Mouse (Mus musculus): ENCODE measurements around the gene Cox5a. TPM values are rescaled to one million over a fixed set of nuclear protein-coding genes. Genes with fewer than 3 reads are reported as not detected.

The Cox5a gene
- polyA plus RNA-seq, 1 experiment = 401 TPM

- TF ChIP-seq POLR2A (IDR thresholded peaks at IDR 0.05; ENCODE audit: extremely low read depth, insufficient read depth, low read length) = no peak
- no peak for TF ChIP-seq CTCF (IDR thresholded peaks at IDR 0.05; ENCODE audit: extremely low read depth, insufficient read depth, low read length)
- H3K4me1 ChIP-seq (ENCODE audit: control insufficient read depth, insufficient read depth, low read length) = peaks cover 15% of the 10 kb centered on the region
- no peak overlapping the region for H3K27ac ChIP-seq (ENCODE audit: insufficient read depth, low read length)
- H3K4me3 ChIP-seq (ENCODE audit: insufficient read depth, low read length) = no peak overlapping the region
These were observed 43.5 kb downstream of the Cox5a start for GRCm38 (mm10) chr9:57564609-57565008.

- TF ChIP-seq POLR2A (IDR thresholded peaks at IDR 0.05; ENCODE audit: extremely low read depth, insufficient read depth, low read length) = no peak
- TF ChIP-seq CTCF (IDR thresholded peaks at IDR 0.05; ENCODE audit: extremely low read depth, insufficient read depth, low read length) = no peak
These were observed 44.7 kb downstream of the Cox5a start for GRCm38 (mm10) chr9:57565741-57566221.

GRCm38 (mm10) chr9:57566846-57567245 lies 45.8 kb downstream of the Cox5a start:
- Histone ChIP-seq H3K4me1 (ENCODE audit: control insufficient read depth, insufficient read depth, low read length) (peaks cover 12% of the 10 kb centered on the region), H3K4me3 (ENCODE audit: insufficient read depth, low read length) (no peak overlapping the region), H3K27ac (ENCODE audit: insufficient read depth, low read length) (peak overlapping the region; percentile 22; the same call in 1 of the 2 replicates)
- no peak for TF ChIP-seq CTCF (IDR thresholded peaks at IDR 0.05; ENCODE audit: extremely low read depth, insufficient read depth, low read length)
- no peak for TF ChIP-seq POLR2A (IDR thresholded peaks at IDR 0.05; ENCODE audit: extremely low read depth, insufficient read depth, low read length)

More at GRCm38 (mm10) chr9:57565741-57566221, 44.7 kb downstream of the Cox5a start:
- peak overlapping the region; percentile 48; the same call in 1 of the 2 replicates for H3K27ac ChIP-seq (ENCODE audit: insufficient read depth, low read length)
- peaks cover 15% of the 10 kb centered on the region for H3K4me1 ChIP-seq (ENCODE audit: control insufficient read depth, insufficient read depth, low read length)
- H3K4me3 ChIP-seq (ENCODE audit: insufficient read depth, low read length) = no peak overlapping the region

- H3K4me3 ChIP-seq (ENCODE audit: insufficient read depth, low read length) = no peak overlapping the region
These were observed 47.4 kb downstream of the Cox5a start for GRCm38 (mm10) chr9:57568500-57568899.

GRCm38 (mm10) chr9:57574397-57574796 lies 53.3 kb downstream of the Cox5a start:
- Histone ChIP-seq H3K4me3 (ENCODE audit: insufficient read depth, low read length) (no peak overlapping the region), H3K4me1 (ENCODE audit: control insufficient read depth, insufficient read depth, low read length) (no peaks in the 10 kb centered on the region), H3K27ac (ENCODE audit: insufficient read depth, low read length) (no peak overlapping the region)
- TF ChIP-seq POLR2A (IDR thresholded peaks at IDR 0.05; ENCODE audit: extremely low read depth, insufficient read depth, low read length) (no peak), CTCF (IDR thresholded peaks at IDR 0.05; ENCODE audit: extremely low read depth, insufficient read depth, low read length) (no peak)

More at GRCm38 (mm10) chr9:57568500-57568899, 47.4 kb downstream of the Cox5a start:
- TF ChIP-seq POLR2A (IDR thresholded peaks at IDR 0.05; ENCODE audit: extremely low read depth, insufficient read depth, low read length) = no peak
- TF ChIP-seq CTCF (IDR thresholded peaks at IDR 0.05; ENCODE audit: extremely low read depth, insufficient read depth, low read length) = no peak
- H3K27ac ChIP-seq (ENCODE audit: insufficient read depth, low read length) = no peak overlapping the region
- peaks cover 9% of the 10 kb centered on the region for H3K4me1 ChIP-seq (ENCODE audit: control insufficient read depth, insufficient read depth, low read length)

GRCm38 (mm10) chr9:57575577-57575976 lies 54.5 kb downstream of the Cox5a start:
- Histone ChIP-seq H3K27ac (ENCODE audit: insufficient read depth, low read length) (no peak overlapping the region), H3K4me1 (ENCODE audit: control insufficient read depth, insufficient read depth, low read length) (no peaks in the 10 kb centered on the region), H3K4me3 (ENCODE audit: insufficient read depth, low read length) (no peak overlapping the region)
- no peak for TF ChIP-seq POLR2A (IDR thresholded peaks at IDR 0.05; ENCODE audit: extremely low read depth, insufficient read depth, low read length)
- TF ChIP-seq CTCF (IDR thresholded peaks at IDR 0.05; ENCODE audit: extremely low read depth, insufficient read depth, low read length) = no peak

- no peak for TF ChIP-seq CTCF (IDR thresholded peaks at IDR 0.05; ENCODE audit: extremely low read depth, insufficient read depth, low read length)
- no peak for TF ChIP-seq POLR2A (IDR thresholded peaks at IDR 0.05; ENCODE audit: extremely low read depth, insufficient read depth, low read length)
- Histone ChIP-seq H3K27ac (ENCODE audit: insufficient read depth, low read length) (no peak overlapping the region), H3K4me3 (ENCODE audit: insufficient read depth, low read length) (no peak overlapping the region), H3K4me1 (ENCODE audit: control insufficient read depth, insufficient read depth, low read length) (no peaks in the 10 kb centered on the region)
These were observed 56.2 kb downstream of the Cox5a start for GRCm38 (mm10) chr9:57577144-57577849.

Other genes with a start within 250 kb of the Cox5a start
- 22.2 and 22.9 TPM in 2 replicates for gene Ppcdc, start 81.2 kb upstream of the Cox5a start, polyA plus RNA-seq (2012; rRNA removed)
- 376 and 379 TPM in 2 replicates for gene Scamp5, start 53.2 kb upstream of the Cox5a start, polyA plus RNA-seq (2012; rRNA removed)
- gene Rpp25, start 17.2 kb upstream of the Cox5a start, polyA plus RNA-seq (2012; rRNA removed) = 15.1 and 16.0 TPM in 2 replicates
- 9.5 and 10.9 TPM in 2 replicates for gene Fam219b, start 16.3 kb downstream of the Cox5a start, polyA plus RNA-seq (2012; rRNA removed)
- gene Mpi, start 31.5 kb downstream of the Cox5a start, polyA plus RNA-seq (2012; rRNA removed) = 101 and 102 TPM in 2 replicates
- 41.7 and 45.2 TPM in 2 replicates for gene Scamp2, start 39.7 kb downstream of the Cox5a start, polyA plus RNA-seq (2012; rRNA removed)
- gene Ulk3, start 68.2 kb downstream of the Cox5a start, polyA plus RNA-seq (2012; rRNA removed) = 54.5 and 59.9 TPM in 2 replicates
- gene Cplx3, start 85.0 kb downstream of the Cox5a start, polyA plus RNA-seq (2012; rRNA removed) = 44.6 and 48.1 TPM in 2 replicates
- not detected in 2 replicates for gene Lman1l, start 99.5 kb downstream of the Cox5a start, polyA plus RNA-seq (2012; rRNA removed)
- gene Csk, start 132.4 kb downstream of the Cox5a start, polyA plus RNA-seq (2012; rRNA removed) = 34.2 and 35.7 TPM in 2 replicates
- gene Cyp1a2, start 162.4 kb downstream of the Cox5a start, polyA plus RNA-seq (2012; rRNA removed) = not detected in 2 replicates
- 0.08 and 0.13 TPM in 2 replicates for gene Cyp1a1, start 166.7 kb downstream of the Cox5a start, polyA plus RNA-seq (2012; rRNA removed)
- gene Edc3, start 187.3 kb downstream of the Cox5a start, polyA plus RNA-seq (2012; rRNA removed) = 12.2 and 13.2 TPM in 2 replicates
- 160 and 166 TPM in 2 replicates for gene Clk3, start 244.6 kb downstream of the Cox5a start, polyA plus RNA-seq (2012; rRNA removed)

Measured in cortical plate, adult 2 months (tissue).